Mouse (Mus musculus): ENCODE measurements around the gene Smyd3. TPM values are rescaled to one million over a fixed set of nuclear protein-coding genes. Genes with fewer than 3 reads are reported as not detected.

Gene Smyd3
- polyA plus RNA-seq, 1 experiment = not detected

DNA sequence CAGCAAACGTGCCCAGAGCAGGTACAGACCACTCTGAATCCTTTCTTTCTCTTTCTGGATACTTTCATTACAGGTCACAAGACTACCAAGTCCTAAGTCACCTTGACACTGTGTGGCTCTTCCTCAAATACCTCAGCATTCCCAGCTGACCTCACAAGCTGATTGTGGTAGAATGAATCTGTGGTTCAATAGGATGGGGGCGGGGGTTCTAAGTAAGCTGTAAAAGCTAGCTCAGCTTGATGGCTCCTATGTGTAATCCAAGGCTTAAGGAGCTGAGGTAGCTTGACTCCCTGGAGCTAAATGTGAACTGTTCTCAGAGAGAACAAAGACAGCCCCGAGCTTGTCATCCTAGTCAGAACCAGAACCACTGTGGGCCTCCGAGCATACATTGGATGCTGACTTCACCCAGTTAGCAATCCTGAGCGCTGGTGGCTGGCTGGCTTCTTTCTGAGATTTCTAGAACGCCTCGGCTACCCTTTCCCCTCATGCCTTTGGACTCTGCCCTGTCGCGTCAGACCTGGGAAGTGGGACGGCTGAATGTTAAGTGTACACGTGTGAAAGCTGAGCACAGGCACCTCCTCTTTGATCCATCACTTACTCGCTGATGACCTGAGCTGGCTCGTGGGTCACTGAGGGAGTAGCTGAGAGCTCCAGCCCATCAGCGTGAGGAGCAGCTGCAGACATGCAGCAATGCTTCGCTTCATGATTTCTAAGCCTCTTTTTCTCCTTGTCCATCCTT is 131.4 kb downstream of the Smyd3 start:
- no peaks in the 10 kb centered on the region for H3K4me1 ChIP-seq (ENCODE audit: control insufficient read depth, insufficient read depth, low read length)
- TF ChIP-seq CTCF (IDR thresholded peaks at IDR 0.05; ENCODE audit: insufficient read depth, low read depth, low read length) = no peak
- no peak overlapping the region for H3K27ac ChIP-seq (ENCODE audit: insufficient read depth, low read depth, low read length)
- H3K4me3 ChIP-seq (ENCODE audit: insufficient read depth, low read depth, low read length) = no peak overlapping the region
- 81% methylated on average over 15 of the region's 15 CpGs for WGBS

DNA sequence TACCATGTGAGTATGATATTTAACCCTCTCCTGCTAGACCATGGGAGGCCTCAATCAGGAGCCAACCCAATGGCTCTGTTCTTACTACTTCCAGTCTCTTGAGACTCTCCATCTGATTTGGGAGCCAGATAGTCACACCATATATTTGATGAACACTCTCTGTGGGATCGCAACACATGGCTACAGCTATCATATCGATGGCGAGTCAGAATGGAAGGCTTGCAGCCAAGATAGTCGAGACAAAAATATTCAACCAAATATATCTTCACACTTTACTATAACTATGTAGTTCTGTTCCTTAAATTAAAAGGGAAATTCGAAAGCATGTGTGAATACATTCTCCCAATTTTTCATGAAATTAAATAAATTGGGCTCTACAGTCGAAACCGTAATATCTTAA is 132.2 kb downstream of the Smyd3 start:
- H3K4me1 ChIP-seq (ENCODE audit: control insufficient read depth, insufficient read depth, low read length) = no peaks in the 10 kb centered on the region
- no peak for TF ChIP-seq POLR2A (IDR thresholded peaks at IDR 0.05; ENCODE audit: insufficient read depth, low read depth, low read length)
- TF ChIP-seq CTCF (IDR thresholded peaks at IDR 0.05; ENCODE audit: insufficient read depth, low read depth, low read length) = no peak
- WGBS = 96% methylated on average over 7 of the region's 7 CpGs
- no peak overlapping the region for H3K4me3 ChIP-seq (ENCODE audit: insufficient read depth, low read depth, low read length)
- no peak overlapping the region for H3K27ac ChIP-seq (ENCODE audit: insufficient read depth, low read depth, low read length)

GRCm38 (mm10) chr1:179384296-179384695 is 133.5 kb downstream of the Smyd3 start:
- no peaks in the 10 kb centered on the region for H3K4me1 ChIP-seq (ENCODE audit: control insufficient read depth, insufficient read depth, low read length)
- TF ChIP-seq POLR2A (IDR thresholded peaks at IDR 0.05; ENCODE audit: insufficient read depth, low read depth, low read length) = no peak
- TF ChIP-seq CTCF (IDR thresholded peaks at IDR 0.05; ENCODE audit: insufficient read depth, low read depth, low read length) = no peak
- H3K27ac ChIP-seq (ENCODE audit: insufficient read depth, low read depth, low read length) = no peak overlapping the region
- H3K4me3 ChIP-seq (ENCODE audit: insufficient read depth, low read depth, low read length) = no peak overlapping the region
- 85% methylated on average over 2 of the region's 2 CpGs for WGBS

- WGBS = 79% methylated on average over 4 of the region's 4 CpGs
- TF ChIP-seq POLR2A (IDR thresholded peaks at IDR 0.05; ENCODE audit: insufficient read depth, low read depth, low read length) (no peak), CTCF (IDR thresholded peaks at IDR 0.05; ENCODE audit: insufficient read depth, low read depth, low read length) (no peak)
- no peaks in the 10 kb centered on the region for H3K4me1 ChIP-seq (ENCODE audit: control insufficient read depth, insufficient read depth, low read length)
- no peak overlapping the region for H3K27ac ChIP-seq (ENCODE audit: insufficient read depth, low read depth, low read length)
- H3K4me3 ChIP-seq (ENCODE audit: insufficient read depth, low read depth, low read length) = no peak overlapping the region
Measured at GRCm38 (mm10) chr1:179378102-179378501, 139.7 kb downstream of the Smyd3 start.

- TF ChIP-seq POLR2A (IDR thresholded peaks at IDR 0.05; ENCODE audit: insufficient read depth, low read depth, low read length) (no peak), CTCF (IDR thresholded peaks at IDR 0.05; ENCODE audit: insufficient read depth, low read depth, low read length) (no peak)
- WGBS = 85% methylated on average over 4 of the region's 4 CpGs
Measured at GRCm38 (mm10) chr1:179374987-179375386, 142.9 kb downstream of the Smyd3 start.

DNA sequence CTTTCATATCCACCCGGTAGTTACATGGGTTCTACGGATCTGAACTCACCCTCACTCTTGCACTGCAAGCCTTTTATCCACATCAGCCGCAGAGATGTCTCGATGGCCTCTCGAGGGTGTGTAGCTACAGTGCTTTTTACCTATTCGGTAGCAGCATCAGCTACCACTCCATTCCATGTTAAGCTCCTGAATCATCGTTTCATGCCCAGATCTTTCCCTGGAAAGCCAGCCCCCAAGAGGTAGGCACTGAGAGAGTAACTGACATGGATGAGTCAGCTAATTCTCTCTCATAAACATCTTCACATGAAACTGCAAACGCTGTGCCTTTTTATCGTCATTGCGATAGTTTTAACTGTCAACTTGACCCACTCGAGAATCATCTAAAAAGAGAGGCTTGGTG is 143.9 kb downstream of the Smyd3 start:
- no peaks in the 10 kb centered on the region for H3K4me1 ChIP-seq (ENCODE audit: control insufficient read depth, insufficient read depth, low read length)
- H3K27ac ChIP-seq (ENCODE audit: insufficient read depth, low read depth, low read length) = no peak overlapping the region
- WGBS = 87% methylated on average over 11 of the region's 11 CpGs
- TF ChIP-seq CTCF (IDR thresholded peaks at IDR 0.05; ENCODE audit: insufficient read depth, low read depth, low read length) = no peak
- TF ChIP-seq POLR2A (IDR thresholded peaks at IDR 0.05; ENCODE audit: insufficient read depth, low read depth, low read length) = no peak
- H3K4me3 ChIP-seq (ENCODE audit: insufficient read depth, low read depth, low read length) = no peak overlapping the region

More at GRCm38 (mm10) chr1:179374987-179375386, 142.9 kb downstream of the Smyd3 start:
- Histone ChIP-seq H3K27ac (ENCODE audit: insufficient read depth, low read depth, low read length) (no peak overlapping the region), H3K4me3 (ENCODE audit: insufficient read depth, low read depth, low read length) (no peak overlapping the region), H3K4me1 (ENCODE audit: control insufficient read depth, insufficient read depth, low read length) (no peaks in the 10 kb centered on the region)

DNA sequence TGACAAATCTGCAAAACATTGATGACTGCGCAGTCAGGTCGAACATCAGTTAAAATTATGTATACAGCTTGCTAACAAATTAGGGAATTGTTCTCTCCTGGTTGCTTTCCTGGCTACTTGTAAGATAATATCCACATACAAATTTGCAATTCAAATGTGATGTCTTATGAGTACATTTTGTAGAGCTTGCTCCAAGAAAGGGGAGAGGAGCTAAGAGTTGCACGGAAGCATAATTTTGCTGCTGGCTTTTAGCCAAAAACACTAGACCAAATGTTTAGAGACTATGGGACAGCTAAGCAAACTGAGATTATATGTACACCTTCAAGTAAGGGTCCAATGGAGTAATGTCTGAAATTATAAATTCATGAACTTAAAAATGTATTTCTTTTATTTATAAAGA is 146.7 kb downstream of the Smyd3 start:
- H3K4me3 ChIP-seq (ENCODE audit: insufficient read depth, low read depth, low read length) = no peak overlapping the region
- no peak overlapping the region for H3K27ac ChIP-seq (ENCODE audit: insufficient read depth, low read depth, low read length)
- no peak for TF ChIP-seq CTCF (IDR thresholded peaks at IDR 0.05; ENCODE audit: insufficient read depth, low read depth, low read length)
- no peak for TF ChIP-seq POLR2A (IDR thresholded peaks at IDR 0.05; ENCODE audit: insufficient read depth, low read depth, low read length)
- WGBS = 71% methylated on average over 3 of the region's 3 CpGs
- H3K4me1 ChIP-seq (ENCODE audit: control insufficient read depth, insufficient read depth, low read length) = no peaks in the 10 kb centered on the region

- Histone ChIP-seq H3K27ac (ENCODE audit: insufficient read depth, low read depth, low read length) (no peak overlapping the region), H3K4me3 (ENCODE audit: insufficient read depth, low read depth, low read length) (no peak overlapping the region), H3K4me1 (ENCODE audit: control insufficient read depth, insufficient read depth, low read length) (no peaks in the 10 kb centered on the region)
- WGBS = 94% methylated on average over 3 of the region's 3 CpGs
- no peak for TF ChIP-seq POLR2A (IDR thresholded peaks at IDR 0.05; ENCODE audit: insufficient read depth, low read depth, low read length)
- no peak for TF ChIP-seq CTCF (IDR thresholded peaks at IDR 0.05; ENCODE audit: insufficient read depth, low read depth, low read length)
Measured at GRCm38 (mm10) chr1:179368426-179369010, 149.3 kb downstream of the Smyd3 start.

All from olfactory bulb, adult 2 months (tissue).